Mouse (Mus musculus) intestine, embryonic 16.5 days (tissue): Measurements from ENCODE around the gene Tspan9. TPM values are rescaled to one million over a fixed set of nuclear protein-coding genes. Genes with fewer than 3 reads are reported as not detected.

Experiments
- ATAC-seq: fragments of 200-750 bp; cut with Nextera tagmentation; 2 replicates; pipeline ENCODE4 v1.8.0; 2017; ENCODE audit warnings: moderate TSS enrichment, moderate library complexity
- H3K27ac ChIP-seq: fragments of 300-500 bp; sonication (generic); 2 replicates; pipeline ENCODE4 v1.5.1; 2014; ENCODE audit warnings: mild to moderate bottlenecking, low read length
- H3K27me3 ChIP-seq: fragments of 300-500 bp; sonication (generic); replicated peaks from 2 replicates; pipeline ENCODE4 v1.6.1; 2014; ENCODE audit warnings: low read length, control low read depth, mixed read lengths; ENCODE audit not compliant: control insufficient read depth, insufficient read depth
- H3K36me3 ChIP-seq: fragments of 300-500 bp; sonication (generic); 2 replicates; pipeline ENCODE4 v1.6.1; 2014; ENCODE audit warnings: low read length, control low read depth; ENCODE audit not compliant: control insufficient read depth, insufficient read depth
- H3K4me1 ChIP-seq: fragments of 300-500 bp; sonication (generic); 2 replicates; pipeline ENCODE4 v1.6.1; 2014; ENCODE audit warnings: low read length, control low read depth, mixed read lengths; ENCODE audit not compliant: control insufficient read depth, insufficient read depth
- H3K4me2 ChIP-seq: fragments of 300-500 bp; sonication (generic); 2 replicates; pipeline ENCODE4 v1.6.1; 2014; ENCODE audit warnings: low read depth, low read length, control low read depth
- H3K4me3 ChIP-seq: fragments of 300-500 bp; sonication (generic); 2 replicates; pipeline ENCODE4 v1.5.1; 2014; ENCODE audit warnings: mild to moderate bottlenecking, low read length
- H3K9ac ChIP-seq: fragments of 300-500 bp; sonication (generic); 2 replicates; pipeline ENCODE4 v1.6.1; 2014; ENCODE audit warnings: low read depth, low read length
- H3K9me3 ChIP-seq: fragments of 300-500 bp; sonication (generic); 2 replicates; pipeline ENCODE4 v1.6.1; 2016; ENCODE audit warnings: low read length, control low read depth; ENCODE audit not compliant: control insufficient read depth
- WGBS: fragments of 180-500 bp; shearing (Covaris S2); extraction: QIAGEN DNeasy Blood & Tissue Kit; methylation state at CpG from one replicate; pipeline ENCODE4 v1.1.7; 2014; 5-methylcytosine and 5-hydroxymethylcytosine counted together
- polyA plus RNA-seq: library from polyadenylated mRNA; unstranded; fragments of >200 nt; fragmentation: Nextera tagmentation; extraction: Ambion mirVana; gene quantifications from 2 replicates; pipeline ENCODE4 v1.2.1, GENCODE M21; 2015

Tspan9 gene
- polyA plus RNA-seq, 1 experiment from 2014 or later, result 94.1 TPM

GRCm38 (mm10) chr6:128126876-128127275 lies 16.5 kb downstream of the Tspan9 start:
- 73% methylated on average over 4 of the region's 4 CpGs for WGBS
- ATAC-seq, result no peak

GRCm38 (mm10) chr6:128125464-128125863 lies 17.9 kb downstream of the Tspan9 start:
- H3K9ac ChIP-seq, result no peak overlapping the region
- H3K4me3 ChIP-seq, result no peak overlapping the region
- H3K36me3 ChIP-seq, result no peaks in the 10 kb centered on the region
- no peak overlapping the region; the same call in 1 of the 2 replicates for H3K27ac ChIP-seq
- no peaks in the 10 kb centered on the region for H3K9me3 ChIP-seq
- H3K27me3 ChIP-seq, result no peaks in the 10 kb centered on the region
- peaks cover 16% of the 10 kb centered on the region; the same call in 1 of the 2 replicates for H3K4me1 ChIP-seq
- ATAC-seq, result peak; percentile 62
- H3K4me2 ChIP-seq, result no peak overlapping the region
- WGBS, result 68% methylated on average over 3 of the region's 3 CpGs

More at GRCm38 (mm10) chr6:128126876-128127275, 16.5 kb downstream of the Tspan9 start:
- Histone ChIP-seq H3K27me3 (no peaks in the 10 kb centered on the region), H3K4me1 (peaks cover 20% of the 10 kb centered on the region; the same call in 1 of the 2 replicates), H3K4me2 (no peak overlapping the region), H3K9ac (no peak overlapping the region), H3K9me3 (no peaks in the 10 kb centered on the region), H3K36me3 (no peaks in the 10 kb centered on the region), H3K27ac (no peak overlapping the region), H3K4me3 (no peak overlapping the region)

DNA sequence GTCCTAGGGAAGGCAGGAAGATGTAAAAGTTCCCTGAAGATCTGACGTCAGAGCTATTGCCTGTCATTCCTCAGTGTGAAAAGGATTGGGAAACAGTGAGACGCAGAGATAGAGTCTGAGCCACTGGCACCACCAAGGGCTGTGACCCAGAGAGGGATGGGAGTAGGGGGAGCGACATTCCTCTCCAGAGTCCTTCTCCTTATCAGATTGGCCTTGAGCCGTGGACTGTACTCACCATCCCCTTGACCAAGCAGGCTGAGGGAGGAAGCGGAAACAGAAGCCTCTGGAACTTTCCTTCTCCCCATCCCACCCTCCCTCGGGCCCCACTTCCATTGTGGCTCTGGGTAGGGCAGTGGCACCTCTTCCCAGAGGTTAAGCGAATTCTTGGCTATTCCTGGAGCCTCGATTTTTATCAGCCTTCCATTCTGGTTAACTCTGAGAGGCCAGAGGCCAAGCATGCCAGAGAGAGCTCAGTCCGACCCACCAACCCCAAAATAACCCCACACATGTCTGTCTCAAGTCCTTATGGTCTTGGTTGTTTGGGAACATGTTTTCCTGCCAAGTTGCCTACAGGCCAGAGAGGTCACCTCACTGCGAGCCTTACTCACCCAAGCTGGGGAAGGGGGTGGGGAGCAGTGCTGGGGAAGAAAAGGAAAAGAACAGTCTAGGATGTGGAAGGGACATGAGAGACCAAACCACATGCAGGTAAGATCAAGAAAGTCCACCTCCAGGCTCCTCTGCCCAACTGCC lies 19.0 kb downstream of the Tspan9 start:
- Histone ChIP-seq H3K4me1 (peaks cover 16% of the 10 kb centered on the region; the same call in 1 of the 2 replicates), H3K9me3 (no peaks in the 10 kb centered on the region), H3K27ac (no peak overlapping the region; the same call in none of the 2 replicates), H3K4me2 (no peak overlapping the region), H3K9ac (0 out of 2 replicates have a peak overlapping the region, but pooled peaks have one; percentile 14), H3K36me3 (no peaks in the 10 kb centered on the region), H3K4me3 (no peak overlapping the region), H3K27me3 (no peaks in the 10 kb centered on the region)
- ATAC-seq, result peak; percentile 38
- WGBS, result 63% methylated on average over 10 of the region's 10 CpGs

DNA sequence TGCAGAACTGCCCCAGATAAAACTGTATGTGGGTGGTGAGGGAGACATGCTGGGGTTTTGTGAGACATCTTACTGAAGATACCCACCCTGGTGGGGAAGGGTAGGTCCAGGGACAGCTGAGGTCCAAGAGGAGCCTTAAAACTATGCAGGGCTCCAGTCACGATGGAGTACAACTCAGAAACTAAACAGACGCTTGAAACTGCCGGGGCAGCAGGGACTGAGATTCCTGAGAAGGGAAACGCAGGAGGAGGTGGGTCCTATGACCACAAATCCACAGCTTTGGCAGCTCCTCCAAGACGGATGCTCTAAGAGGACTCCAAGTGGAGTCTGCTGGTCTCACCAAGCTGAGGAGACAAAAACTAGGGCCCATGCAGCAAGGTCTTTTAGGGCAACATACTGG lies 21.3 kb downstream of the Tspan9 start:
- no peaks in the 10 kb centered on the region for H3K36me3 ChIP-seq
- no peak for ATAC-seq
- no peaks in the 10 kb centered on the region for H3K9me3 ChIP-seq
- no peak overlapping the region for H3K4me3 ChIP-seq
- H3K4me1 ChIP-seq, result peaks cover 15% of the 10 kb centered on the region
- H3K27me3 ChIP-seq, result no peaks in the 10 kb centered on the region
- H3K9ac ChIP-seq, result peak overlapping the region; percentile 20; the same call in 1 of the 2 replicates
- 41% methylated on average over 5 of the region's 5 CpGs for WGBS
- no peak overlapping the region for H3K4me2 ChIP-seq
- peak overlapping the region; percentile 70; the same call in 1 of the 2 replicates for H3K27ac ChIP-seq

DNA sequence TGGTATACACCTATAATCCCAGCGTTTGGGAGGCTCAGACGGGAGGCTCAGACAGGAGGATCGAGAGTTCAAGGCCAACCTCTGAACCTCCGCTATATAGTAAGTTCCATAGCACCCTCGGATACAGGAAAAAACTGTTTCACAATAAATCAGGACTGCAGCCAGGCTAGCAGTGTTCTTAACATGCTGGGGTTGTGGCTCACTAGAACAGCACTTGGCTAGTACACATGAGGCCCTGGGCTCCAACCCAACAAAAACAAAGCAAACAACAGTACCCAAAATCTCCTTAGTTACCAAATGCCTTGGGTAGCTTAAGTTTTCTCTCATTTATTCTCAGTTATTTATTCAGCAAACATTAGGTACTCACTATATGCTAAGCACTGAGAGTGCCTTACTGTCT lies 21.7 kb downstream of the Tspan9 start:
- Histone ChIP-seq H3K4me3 (no peak overlapping the region), H3K4me2 (no peak overlapping the region), H3K27me3 (no peaks in the 10 kb centered on the region), H3K9ac (peak overlapping the region; percentile 20; the same call in 1 of the 2 replicates), H3K27ac (peak overlapping the region; percentile 70; the same call in 1 of the 2 replicates), H3K4me1 (peaks cover 19% of the 10 kb centered on the region), H3K9me3 (no peaks in the 10 kb centered on the region), H3K36me3 (no peaks in the 10 kb centered on the region)
- 87% methylated on average over 5 of the region's 5 CpGs for WGBS
- no peak for ATAC-seq

DNA sequence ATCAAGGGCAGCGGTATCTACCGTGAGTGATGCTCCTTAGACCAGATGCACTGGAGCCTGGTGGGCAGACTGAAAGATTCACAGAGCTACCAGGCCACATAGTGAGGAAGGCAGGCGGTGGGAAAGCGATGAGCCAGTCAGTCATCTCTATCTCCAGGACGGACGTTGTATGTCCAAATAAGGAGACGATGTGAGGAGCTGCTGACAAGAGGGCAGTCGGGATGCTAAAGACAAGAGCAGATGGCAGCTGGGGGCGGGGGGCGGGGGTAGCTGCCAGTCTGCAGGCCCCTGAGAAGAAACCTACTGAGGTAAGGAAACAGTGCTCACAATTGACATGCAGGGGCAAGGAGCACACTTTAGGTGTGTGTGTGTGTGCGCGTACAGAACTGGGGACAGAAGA lies 22.6 kb downstream of the Tspan9 start:
- Histone ChIP-seq H3K4me1 (peaks cover 26% of the 10 kb centered on the region), H3K9ac (no peak overlapping the region), H3K27ac (peak overlapping the region; percentile 48; the same call in 1 of the 2 replicates), H3K36me3 (no peaks in the 10 kb centered on the region), H3K9me3 (no peaks in the 10 kb centered on the region), H3K4me2 (no peak overlapping the region), H3K4me3 (no peak overlapping the region), H3K27me3 (no peaks in the 10 kb centered on the region)
- no peak for ATAC-seq
- 70% methylated on average over 12 of the region's 12 CpGs for WGBS

DNA sequence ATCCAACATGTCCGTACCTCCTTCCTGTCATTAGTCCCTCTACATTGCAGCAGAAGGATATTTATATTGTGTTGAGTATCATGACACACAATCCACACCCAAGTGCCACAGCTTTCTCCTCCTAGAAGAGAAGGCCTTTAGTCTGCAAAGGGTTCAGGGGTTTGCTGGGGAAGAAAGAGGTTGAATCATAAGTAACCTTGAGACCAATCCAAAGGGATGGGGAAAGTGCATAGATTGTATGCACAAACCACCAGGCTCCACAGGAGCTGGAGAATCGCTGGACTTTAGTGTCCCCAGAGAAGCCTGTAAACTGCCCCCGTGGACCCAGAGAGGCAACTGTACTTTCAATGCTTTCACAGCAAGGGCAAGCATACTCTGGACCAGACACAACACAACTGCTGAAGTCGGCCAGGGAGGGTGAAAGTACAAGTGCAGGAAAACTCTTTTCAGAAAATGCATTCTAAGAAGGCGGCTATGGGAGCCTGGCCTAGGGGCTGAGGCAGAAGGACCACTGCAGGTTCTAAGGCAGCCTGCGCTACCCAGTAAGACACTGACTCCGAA lies 24.6 kb downstream of the Tspan9 start:
- 91% methylated on average over 7 of the region's 7 CpGs for WGBS
- H3K9ac ChIP-seq, result no peak overlapping the region
- ATAC-seq, result no peak

GRCm38 (mm10) chr6:128116836-128117542 lies 26.4 kb downstream of the Tspan9 start:
- no peaks in the 10 kb centered on the region for H3K27me3 ChIP-seq
- H3K4me1 ChIP-seq, result peaks cover 22% of the 10 kb centered on the region
- 57% methylated on average over 10 of the region's 10 CpGs for WGBS
- no peak overlapping the region for H3K4me3 ChIP-seq
- no peak overlapping the region for H3K9ac ChIP-seq
- H3K9me3 ChIP-seq, result no peaks in the 10 kb centered on the region
- H3K4me2 ChIP-seq, result no peak overlapping the region
- H3K27ac ChIP-seq, result 0 out of 2 replicates have a peak overlapping the region, but pooled peaks have one; percentile 24
- ATAC-seq, result no peak
- H3K36me3 ChIP-seq, result no peaks in the 10 kb centered on the region

More for the DNA sequence above, 24.6 kb downstream of the Tspan9 start:
- Histone ChIP-seq H3K4me3 (no peak overlapping the region), H3K36me3 (no peaks in the 10 kb centered on the region), H3K4me2 (no peak overlapping the region), H3K9me3 (no peaks in the 10 kb centered on the region), H3K27me3 (no peaks in the 10 kb centered on the region), H3K4me1 (peaks cover 26% of the 10 kb centered on the region), H3K27ac (no peak overlapping the region)

DNA sequence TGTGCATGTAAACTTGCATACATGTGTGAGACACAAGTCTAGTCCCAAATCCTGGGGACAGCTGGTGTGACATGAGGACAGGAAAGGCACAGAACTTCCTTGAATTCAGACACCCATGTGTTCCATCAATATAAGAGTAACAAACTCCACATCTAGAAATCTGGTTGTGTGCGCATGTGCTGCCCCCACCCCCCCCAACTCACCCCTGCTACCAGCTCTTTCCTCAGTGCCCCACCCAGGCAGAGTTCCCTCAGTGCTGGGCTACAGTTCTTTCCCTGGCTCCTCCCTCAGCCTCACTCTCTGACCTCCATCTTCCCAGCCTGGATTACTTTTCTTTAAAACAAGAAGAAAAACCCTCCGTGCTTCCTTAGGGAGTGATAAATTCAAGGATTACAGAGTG lies 27.1 kb downstream of the Tspan9 start:
- Histone ChIP-seq H3K4me2 (no peak overlapping the region), H3K4me1 (peaks cover 26% of the 10 kb centered on the region), H3K9me3 (no peaks in the 10 kb centered on the region), H3K4me3 (no peak overlapping the region), H3K27me3 (no peaks in the 10 kb centered on the region), H3K27ac (0 out of 2 replicates have a peak overlapping the region, but pooled peaks have one; percentile 23), H3K36me3 (no peaks in the 10 kb centered on the region), H3K9ac (no peak overlapping the region)
- WGBS, result 54% methylated on average over 2 of the region's 2 CpGs
- no peak for ATAC-seq
